Mouse (Mus musculus) frontal cortex, postnatal 36 days (tissue): ENCODE results near the gene Olfr912.

Source experiments
- DNase-seq, 2 experiments: peaks; one replicate each; pipeline ENCODE4 v3.0.0; 2022; ENCODE audit warnings: low spot score in 2 of 2

Gene Olfr912

DNA sequence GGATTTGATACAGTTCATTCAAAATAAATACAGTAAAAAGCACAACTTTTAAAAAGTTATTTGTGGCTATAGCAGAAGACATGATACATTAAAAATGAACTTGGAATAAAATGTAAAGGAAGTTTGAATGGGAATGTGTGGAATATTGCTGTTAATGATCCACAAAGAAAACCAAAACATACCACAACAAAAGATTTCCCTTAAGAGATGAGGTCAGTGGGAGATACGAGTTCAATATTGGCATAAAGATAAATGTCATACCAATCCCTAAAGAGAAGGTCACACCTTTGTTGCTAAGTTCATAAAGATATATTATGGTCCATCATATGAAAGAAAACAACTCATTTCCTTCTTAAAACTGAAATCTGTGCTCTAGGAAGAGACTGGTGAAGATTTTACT lies at the start of gene Olfr912:
Olfr912 (plus strand) TSS at position 301 of the 400 bp plus-strand sequence.
- DNase-seq = no peak

DNA sequence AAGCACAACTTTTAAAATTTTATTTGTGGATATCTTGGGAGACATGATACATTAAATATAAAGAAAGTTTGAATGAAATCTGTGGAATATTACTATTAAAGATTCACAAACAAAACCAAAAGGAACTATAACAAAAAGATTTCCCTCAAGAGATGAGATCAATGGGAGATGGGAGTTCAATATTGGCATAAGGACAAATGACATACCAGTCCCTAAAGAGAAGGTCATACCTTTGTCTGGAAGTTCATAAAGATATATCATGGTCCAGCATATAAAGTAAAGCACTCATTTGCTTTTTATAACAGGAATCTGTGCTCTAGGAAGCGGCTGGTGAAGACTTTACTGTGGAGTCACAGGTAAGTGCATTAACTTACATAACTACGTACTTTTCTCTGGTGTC lies 42.4 kb upstream of the Olfr912 start, which contains the start of gene Olfr910:
Olfr910 (plus strand) TSS at position 301 of the 400 bp plus-strand sequence.
- no peak for DNase-seq

DNA sequence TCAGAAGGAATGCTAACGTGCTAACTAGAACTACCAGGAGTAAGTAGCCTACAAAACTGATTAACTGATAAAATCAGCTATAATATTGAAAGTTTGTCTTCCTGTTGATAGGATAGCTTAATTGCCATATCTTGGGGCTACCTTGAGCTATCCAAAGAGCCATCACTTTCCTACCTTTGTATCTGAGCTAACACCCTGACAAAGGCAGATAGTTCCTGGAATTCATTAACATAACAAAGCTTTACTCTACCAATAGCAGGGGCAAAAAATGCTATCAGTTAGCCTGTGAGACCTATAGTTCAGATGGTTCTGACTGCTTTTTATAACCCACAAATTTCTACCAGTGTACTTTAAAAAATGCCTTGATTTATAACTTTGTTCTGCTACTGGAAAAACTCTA lies 11.1 kb downstream of the Olfr912 start:
- no peak for DNase-seq

DNA sequence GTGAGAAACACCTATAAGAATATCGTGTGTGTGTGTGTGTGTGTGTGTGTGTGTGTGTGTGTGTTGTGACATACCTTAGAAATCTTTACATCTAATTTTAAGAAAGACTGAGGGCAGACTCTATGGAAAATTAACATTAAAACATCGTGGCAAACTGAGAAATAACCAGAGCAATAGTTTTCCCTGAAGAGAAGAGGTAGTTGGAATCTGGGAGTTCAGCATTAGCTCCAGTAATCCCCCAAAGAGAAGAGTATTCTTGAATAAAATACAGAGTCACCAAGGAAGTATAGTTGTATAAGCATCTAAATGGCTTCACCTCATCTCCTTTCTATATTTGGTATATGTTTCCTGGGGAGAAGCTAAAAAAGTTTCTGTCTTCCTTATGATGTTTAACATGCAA lies 12.5 kb downstream of the Olfr912 start, which contains the start of gene Olfr913:
Olfr913 (plus strand) TSS at position 301 of the 400 bp plus-strand sequence.
- no peak for DNase-seq

DNA sequence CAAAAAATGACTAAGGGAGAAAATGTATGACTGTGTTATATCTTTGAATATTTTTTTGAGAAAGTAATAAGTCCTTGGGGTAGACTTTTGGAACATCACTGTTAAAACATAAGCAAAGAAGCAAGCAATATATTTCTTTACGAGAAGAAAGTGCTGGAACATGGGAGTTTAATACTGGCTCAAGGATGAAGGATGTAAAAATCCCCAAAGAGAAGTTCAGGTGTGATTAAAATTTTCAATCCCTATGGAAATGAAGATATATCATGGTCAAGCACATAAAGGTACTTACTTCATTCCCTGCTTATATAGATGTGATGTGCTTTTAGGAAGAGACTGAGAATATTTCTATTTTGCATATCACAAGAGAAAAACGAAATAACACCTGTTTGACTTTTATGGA lies 24.8 kb downstream of the Olfr912 start, which contains the start of gene Olfr914:
Olfr914 (plus strand) TSS at position 301 of the 400 bp plus-strand sequence.
- no peak for DNase-seq

DNA sequence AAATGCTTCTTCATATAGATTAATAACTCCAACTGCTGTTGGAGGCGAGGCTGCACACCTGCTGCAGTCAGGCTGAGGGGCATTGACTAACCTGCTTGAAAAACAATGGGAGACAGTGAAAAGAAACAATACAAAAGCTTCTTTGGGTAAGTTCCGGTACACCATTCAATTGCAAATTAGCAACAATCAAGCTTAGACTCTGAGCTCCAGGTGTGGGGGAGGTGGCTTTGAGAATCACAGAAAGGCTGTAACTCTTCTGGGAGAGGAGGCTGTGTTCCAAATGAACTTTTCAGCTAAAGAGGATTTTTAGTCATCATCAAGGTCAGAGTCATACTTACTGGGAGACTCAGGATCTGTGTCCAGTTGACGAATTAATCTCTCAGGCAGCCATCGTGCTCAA lies 52.4 kb downstream of the Olfr912 start:
- no peak for DNase-seq
